Mouse (Mus musculus) liver, adult 2 months (tissue): ENCODE results near the gene Tuba3b. TPM values are rescaled to one million over a fixed set of nuclear protein-coding genes. Genes with fewer than 3 reads are reported as not detected.

ENCODE experiments used
- DNase-seq: peaks from one replicate; pipeline ENCODE4 v3.0.0-alpha.2; 2011; ENCODE audit warnings: low read depth, low spot score; ENCODE audit errors: extremely low read depth
- H3K27ac ChIP-seq: fragments of 200-500 bp; replicated peaks from 2 replicates; pipeline ENCODE4 v1.5.1; 2012; ENCODE audit warnings: low read depth, mild to moderate bottlenecking, control low read depth, inconsistent platforms, low read length; ENCODE audit not compliant: insufficient read depth
- H3K27me3 ChIP-seq: fragments of 200-500 bp; 2 replicates; pipeline ENCODE4 v1.6.1; 2012; ENCODE audit warnings: mild to moderate bottlenecking, moderate library complexity, low read length, inconsistent platforms; ENCODE audit not compliant: control insufficient read depth, insufficient read depth
- H3K36me3 ChIP-seq: fragments of 200-500 bp; 2 replicates; pipeline ENCODE4 v1.6.1; 2012; ENCODE audit warnings: low read length, inconsistent platforms; ENCODE audit not compliant: control insufficient read depth, insufficient read depth
- H3K4me1 ChIP-seq: fragments of 200-500 bp; 2 replicates; pipeline ENCODE4 v1.6.1; 2011; ENCODE audit warnings: low read length; ENCODE audit not compliant: control insufficient read depth, insufficient read depth
- H3K4me3 ChIP-seq: fragments of 200-500 bp; 2 replicates; pipeline ENCODE4 v1.5.1; 2011; ENCODE audit warnings: low read depth, mild to moderate bottlenecking, control low read depth, low read length, moderate library complexity; ENCODE audit not compliant: insufficient read depth
- H3K79me2 ChIP-seq: fragments of 200-500 bp; 2 replicates; pipeline ENCODE4 v1.6.1; 2012; ENCODE audit warnings: inconsistent platforms, mild to moderate bottlenecking, low read length, moderate library complexity; ENCODE audit not compliant: control insufficient read depth, insufficient read depth
- H3K9ac ChIP-seq: fragments of 200-500 bp; 2 replicates; pipeline ENCODE4 v1.6.1; 2012; ENCODE audit warnings: low read depth, mild to moderate bottlenecking, control low read depth, inconsistent platforms, low read length
- CTCF ChIP-seq: fragments of 200-500 bp; IDR thresholded peaks from 2 replicates; pipeline ENCODE4 v1.5.1; 2011; ENCODE audit warnings: low read depth, low read length, control low read depth
- POLR2A ChIP-seq: fragments of 200-500 bp; IDR thresholded peaks from 2 replicates; pipeline ENCODE4 v1.6.1; 2011; ENCODE audit warnings: low read length, control low read depth; ENCODE audit not compliant: insufficient read depth; ENCODE audit errors: extremely low read depth
- WGBS: fragments of 180-500 bp; shearing (Covaris S2); methylation state at CpG from one replicate; pipeline ENCODE4 v1.1.7; 2018; 5-methylcytosine and 5-hydroxymethylcytosine counted together
- polyA plus RNA-seq: library from polyadenylated mRNA; depleted of rRNA; stranded (reverse); fragments of >200 nt; gene quantifications from 2 replicates; pipeline ENCODE4 v1.2.3, GENCODE M21; 2012
- total RNA-seq: library from RNA; depleted of rRNA; stranded (reverse); fragments of >200 nt; gene quantifications from 2 replicates; pipeline ENCODE4 v1.2.3, GENCODE M21; 2014

The Tuba3b gene
- total and polyA plus RNA-seq, 2 experiments, result not detected

DNA sequence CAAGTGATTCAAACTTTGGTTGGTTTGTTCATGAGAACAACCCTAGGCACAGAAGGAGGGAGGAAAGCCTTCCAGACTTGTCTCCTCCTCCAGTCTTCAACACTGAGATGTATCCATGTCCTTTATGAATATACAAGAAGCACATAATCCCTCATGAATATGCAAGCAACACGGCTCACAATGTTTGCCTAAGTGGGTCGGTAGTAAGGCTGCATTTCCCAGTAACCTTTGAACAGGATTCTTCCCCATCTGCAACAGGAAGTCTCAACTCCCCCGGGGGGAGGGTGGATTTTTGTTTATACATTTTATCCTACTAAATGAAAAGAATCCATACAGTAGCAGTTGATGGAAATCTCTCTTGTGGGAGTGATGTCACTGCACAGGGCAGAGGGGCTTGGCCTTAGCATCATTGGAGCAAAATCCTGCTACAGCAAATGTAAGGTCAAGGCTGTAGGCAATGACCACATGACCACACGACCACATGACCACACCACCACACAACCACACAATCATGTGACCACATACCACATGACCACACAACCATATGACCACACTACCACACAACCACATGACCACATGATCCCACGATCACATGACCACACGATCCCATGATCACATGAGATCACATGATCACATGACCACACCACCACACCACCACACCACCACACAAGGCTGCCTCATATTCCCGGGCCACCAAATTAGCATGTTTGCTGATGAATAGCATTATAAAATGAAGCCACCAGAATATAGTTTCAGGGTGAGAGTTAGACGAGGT, 38.7 kb downstream of the Tuba3b start:
- no peaks in the 10 kb centered on the region for H3K79me2 ChIP-seq
- H3K4me1 ChIP-seq, result no peaks in the 10 kb centered on the region
- TF ChIP-seq POLR2A (no peak), CTCF (no peak)
- no peak overlapping the region for H3K4me3 ChIP-seq
- no peaks in the 10 kb centered on the region for H3K36me3 ChIP-seq
- WGBS, result 67% methylated on average over 8 of the region's 8 CpGs
- DNase-seq, result no peak
- no peak overlapping the region for H3K9ac ChIP-seq
- H3K27ac ChIP-seq, result no peak overlapping the region
- no peaks in the 10 kb centered on the region for H3K27me3 ChIP-seq

GRCm38 (mm10) chr6:145655678-145656077, 40.1 kb downstream of the Tuba3b start:
- no peaks in the 10 kb centered on the region for H3K27me3 ChIP-seq
- no peak overlapping the region for H3K27ac ChIP-seq
- WGBS, result 92% methylated on average over 1 of the region's 1 CpGs
- no peak overlapping the region for H3K4me3 ChIP-seq
- H3K9ac ChIP-seq, result no peak overlapping the region
- no peaks in the 10 kb centered on the region for H3K4me1 ChIP-seq
- no peaks in the 10 kb centered on the region for H3K36me3 ChIP-seq
- DNase-seq, result no peak
- H3K79me2 ChIP-seq, result no peaks in the 10 kb centered on the region
- no peak; the same call in 1 of the 2 replicates for TF ChIP-seq CTCF
- no peak for TF ChIP-seq POLR2A

DNA sequence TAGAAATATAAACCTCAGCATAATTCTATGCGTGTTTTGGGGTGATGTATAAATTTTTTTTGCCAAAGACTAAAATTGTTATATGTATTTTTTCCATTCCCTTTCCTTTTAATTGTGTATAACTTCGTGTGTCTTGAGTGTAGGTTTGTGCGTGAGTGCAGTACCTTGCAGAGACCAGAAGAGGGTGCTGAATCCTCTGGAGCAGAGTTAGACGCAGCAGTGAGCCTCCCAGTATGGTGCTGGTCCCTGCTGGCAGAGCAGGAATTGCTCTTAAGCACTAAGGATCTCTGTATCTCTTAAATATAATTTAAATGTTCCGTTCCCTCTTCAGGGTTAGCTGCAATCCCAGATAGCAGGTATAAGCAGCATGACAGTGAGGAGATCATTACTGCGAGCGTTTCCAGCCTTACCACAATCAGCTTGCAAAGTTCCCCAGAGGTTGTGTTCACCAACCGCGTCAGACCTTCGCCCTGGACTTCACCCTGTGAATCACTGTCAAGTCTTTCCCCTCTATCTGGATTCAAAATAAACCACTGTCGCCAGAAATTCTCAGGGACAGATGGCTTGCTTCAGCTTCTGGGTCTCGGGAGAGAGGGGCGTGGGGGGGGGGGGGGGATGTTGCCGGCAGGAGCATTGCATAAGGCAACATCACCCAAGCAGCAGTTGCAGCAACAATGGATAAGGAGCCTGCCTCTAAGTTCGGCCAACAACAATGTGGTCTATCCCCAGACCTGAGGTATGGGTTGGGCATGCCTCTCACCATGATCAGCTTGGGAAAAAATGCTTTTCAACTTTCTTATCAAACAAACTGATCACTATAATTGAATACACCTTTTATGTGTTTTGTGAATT, 41.4 kb downstream of the Tuba3b start:
- 85% methylated on average over 15 of the region's 15 CpGs for WGBS
- no peak for TF ChIP-seq POLR2A
- TF ChIP-seq CTCF, result peak; percentile 35; the same call in 1 of the 2 replicates
- Histone ChIP-seq H3K27ac (no peak overlapping the region), H3K4me1 (no peaks in the 10 kb centered on the region), H3K9ac (no peak overlapping the region), H3K27me3 (no peaks in the 10 kb centered on the region), H3K36me3 (no peaks in the 10 kb centered on the region), H3K79me2 (no peaks in the 10 kb centered on the region), H3K4me3 (no peak overlapping the region)
- peak; percentile 15 for DNase-seq

DNA sequence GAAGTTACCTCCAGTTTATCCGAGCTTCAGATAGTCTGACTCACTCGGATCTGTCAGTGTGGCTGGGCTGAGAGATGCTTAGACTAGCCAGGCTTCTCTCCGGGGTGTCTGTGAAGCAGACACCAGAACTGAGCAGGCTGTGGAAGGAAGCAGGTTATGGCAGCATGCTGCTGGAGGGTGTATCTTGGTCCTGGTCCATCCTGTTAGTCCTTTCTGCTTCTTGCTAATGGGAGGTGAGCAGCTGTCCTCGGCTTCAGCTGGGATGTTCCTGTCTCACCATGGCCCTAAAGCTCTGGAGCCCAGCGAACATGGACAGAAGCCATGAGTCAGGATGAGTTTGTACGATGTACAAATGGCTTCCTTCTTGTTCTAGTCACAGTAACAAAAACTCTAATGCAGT, 43.6 kb downstream of the Tuba3b start:
- no peaks in the 10 kb centered on the region for H3K4me1 ChIP-seq
- H3K27ac ChIP-seq, result no peak overlapping the region
- no peaks in the 10 kb centered on the region for H3K79me2 ChIP-seq
- WGBS, result 88% methylated on average over 6 of the region's 6 CpGs
- no peaks in the 10 kb centered on the region for H3K27me3 ChIP-seq
- no peak for DNase-seq
- H3K9ac ChIP-seq, result no peak overlapping the region
- H3K4me3 ChIP-seq, result no peak overlapping the region
- H3K36me3 ChIP-seq, result no peaks in the 10 kb centered on the region
- TF ChIP-seq POLR2A (no peak), CTCF (no peak)

DNA sequence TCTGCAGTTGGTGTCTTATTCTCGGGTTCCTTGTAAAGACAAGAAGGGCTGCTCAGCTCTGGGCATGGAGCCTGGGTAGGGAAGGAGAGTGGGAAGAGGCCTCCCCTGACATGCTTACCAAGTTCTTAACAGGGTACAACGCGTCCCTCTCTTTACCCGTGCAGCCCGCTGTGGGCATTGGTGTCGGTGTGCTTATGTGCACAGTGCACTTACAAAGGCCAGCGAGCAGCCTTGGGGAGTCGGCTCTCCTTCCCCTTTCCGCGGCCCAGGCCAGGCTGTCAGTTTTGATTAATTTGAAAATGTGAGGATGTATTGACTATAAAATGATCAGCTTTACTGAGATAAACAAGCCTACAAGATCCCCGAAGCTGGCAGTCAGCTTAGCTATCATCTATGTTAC, 45.4 kb downstream of the Tuba3b start:
- H3K79me2 ChIP-seq, result no peaks in the 10 kb centered on the region
- TF ChIP-seq CTCF (no peak), POLR2A (no peak)

GRCm38 (mm10) chr6:145664208-145664607, 48.7 kb downstream of the Tuba3b start:
- Histone ChIP-seq H3K9ac (no peak overlapping the region), H3K79me2 (no peaks in the 10 kb centered on the region), H3K27me3 (no peaks in the 10 kb centered on the region), H3K27ac (no peak overlapping the region), H3K4me1 (no peaks in the 10 kb centered on the region), H3K36me3 (no peaks in the 10 kb centered on the region), H3K4me3 (no peak overlapping the region)
- TF ChIP-seq CTCF (no peak), POLR2A (no peak)
- DNase-seq, result no peak
- WGBS, result 87% methylated on average over 5 of the region's 5 CpGs

More for the DNA sequence above, 45.4 kb downstream of the Tuba3b start:
- DNase-seq, result no peak
- Histone ChIP-seq H3K4me3 (no peak overlapping the region), H3K27ac (no peak overlapping the region), H3K4me1 (no peaks in the 10 kb centered on the region), H3K36me3 (no peaks in the 10 kb centered on the region), H3K9ac (no peak overlapping the region), H3K27me3 (no peaks in the 10 kb centered on the region)
- WGBS, result 83% methylated on average over 11 of the region's 11 CpGs
